Mouse (Mus musculus): ENCODE measurements around the gene Grm5.

The Grm5 gene

GRCm38 (mm10) chr7:88161586-88161985 is 577.6 kb downstream of the Grm5 start:
- DNase-seq (ENCODE audit: low read depth), result no peak
